14 mouse cellular contexts compared by ENCODE assay signal in genomic region chr5:30591205-30591731, GRCm38 (mm10). TPM values are rescaled to one million over a fixed set of nuclear protein-coding genes. Genes with fewer than 3 reads are reported as not detected.
DNase-seq lines count a peak whose midpoint lies in the region; ATAC-seq and TF ChIP-seq lines count a peak whose summit lies in the region.
"Had no signal": no experiment of that assay in that cellular context is flagged by ENCODE, and none has a peak within 500 bp of the region (broad histone marks: within the 10 kb centered on the region; RNA-seq: fewer than 3 reads in every experiment).

No protein-coding gene starts in this region.

- DNase-seq in heart, embryonic 10.5 days (ENCODE audit: low spot score): no peak
- no peak for DNase-seq in heart, adult 9 months (ENCODE audit: low spot score in 2 of 2)
- no peak for DNase-seq in lung, adult 18-20 months
- DNase-seq in cerebellum, adult 2 months: peak; percentile 96 to 99
- no peak for DNase-seq in right cerebral cortex, adult 18-20 months
- no peak for DNase-seq in frontal cortex, postnatal 36 days (ENCODE audit: low spot score in 2 of 2)
- no peak for DNase-seq in kidney, postnatal 14 days
- DNase-seq: B cell, adult 2 months; kidney, adult 18-20 months had no signal

- ATAC-seq in lung, embryonic 15.5 days (ENCODE audit: borderline replicate concordance, extremely low read depth, low FRiP score, low TSS enrichment): no peak

- no peaks in the 10 kb centered on the region for H3K36me3 ChIP-seq in heart, embryonic 10.5 days
- H3K36me3 ChIP-seq in lung, embryonic 15.5 days: no peaks in the 10 kb centered on the region
- H3K36me3 ChIP-seq: G1E had no signal

- TF ChIP-seq POLR2A in cerebellum, adult 2 months (IDR thresholded peaks at IDR 0.05; ENCODE audit: borderline replicate concordance, insufficient read depth, low read length): peak; percentile 59; the same call in 1 of the 2 replicates

- H3K4me3 ChIP-seq in heart, embryonic 10.5 days: no peak overlapping the region
- no peak overlapping the region for H3K4me3 ChIP-seq in lung, embryonic 15.5 days
- peak overlapping the region; percentile 99 for H3K4me3 ChIP-seq in cerebellum, adult 2 months (replicated peaks; ENCODE audit: insufficient read depth, low read depth, low read length)
- H3K4me3 ChIP-seq: myocyte had no signal

- H3K9ac ChIP-seq in lung, embryonic 15.5 days: no peak overlapping the region
- H3K9ac ChIP-seq: liver, embryonic 14.5 days had no signal

- peak overlapping the region; percentile 14; the same call in 1 of the 2 replicates for H3K4me2 ChIP-seq in lung, embryonic 15.5 days

- H3K9me3 ChIP-seq in heart, embryonic 10.5 days: no peaks in the 10 kb centered on the region
- H3K9me3 ChIP-seq in lung, embryonic 15.5 days: no peaks in the 10 kb centered on the region

- TF ChIP-seq CTCF in cerebellum, adult 2 months (IDR thresholded peaks at IDR 0.05; ENCODE audit: borderline replicate concordance, insufficient read depth, low read depth, low read length): no peak

- WGBS in heart, embryonic 10.5 days: 44% methylated on average over 5 of the region's 5 CpGs
- 45% methylated on average over 5 of the region's 5 CpGs for WGBS in lung, embryonic 15.5 days
- 9% methylated on average over 5 of the region's 5 CpGs for WGBS in cerebellum, adult 2 months

- H3K27me3 ChIP-seq in heart, embryonic 10.5 days (ENCODE audit: insufficient read depth, poor library complexity, severe bottlenecking): peaks cover 45% of the 10 kb centered on the region
- peaks cover 41% of the 10 kb centered on the region for H3K27me3 ChIP-seq in lung, embryonic 15.5 days
- no peaks in the 10 kb centered on the region for H3K27me3 ChIP-seq in cerebellum, adult 2 months (ENCODE audit: control insufficient read depth, insufficient read depth, low read length)

- H3K4me1 ChIP-seq in heart, embryonic 10.5 days: peaks cover 98% of the 10 kb centered on the region
- peaks cover 80% of the 10 kb centered on the region for H3K4me1 ChIP-seq in lung, embryonic 15.5 days
- peaks cover 49% of the 10 kb centered on the region for H3K4me1 ChIP-seq in cerebellum, adult 2 months (ENCODE audit: control insufficient read depth, insufficient read depth, low read length)

- peak overlapping the region; percentile 42; the same call in 1 of the 2 replicates for H3K27ac ChIP-seq in heart, embryonic 10.5 days
- no peak overlapping the region for H3K27ac ChIP-seq in lung, embryonic 15.5 days
- peak overlapping the region; percentile 100 for H3K27ac ChIP-seq in cerebellum, adult 2 months (ENCODE audit: insufficient read depth, low read length)
- H3K27ac ChIP-seq: liver, embryonic 14.5 days had no signal

RNA-seq across cellular contexts. Expression of gene Kcnk3, which starts 3.3 kb away (rescaled TPM):
- 17.0 and 34.2 TPM in 2 replicates for polyA plus RNA-seq in heart, embryonic 10.5 days (2016; fragmentation: Nextera tagmentation; extraction: Ambion mirVana)
- polyA plus RNA-seq in lung, embryonic 15.5 days (2015; fragmentation: Nextera tagmentation; extraction: Ambion mirVana): 21.5 and 23.1 TPM in 2 replicates
- polyA plus RNA-seq in cerebellum, adult 2 months (2012; rRNA removed): 81.9 and 93.9 TPM in 2 replicates
- polyA plus RNA-seq: G1E had no signal

RNA-seq across cellular contexts. Expression of gene Cib4, which starts 45.6 kb away (rescaled TPM):
- polyA plus RNA-seq in heart, embryonic 10.5 days (2016; fragmentation: Nextera tagmentation; extraction: Ambion mirVana): not detected in 2 replicates
- 0.26 TPM in 1 of 2 replicates, not detected in the other for polyA plus RNA-seq in lung, embryonic 15.5 days (2015; fragmentation: Nextera tagmentation; extraction: Ambion mirVana)
- polyA plus RNA-seq in cerebellum, adult 2 months (2012; rRNA removed): not detected in 2 replicates
- polyA plus RNA-seq: G1E; liver, embryonic 14.5 days; myocyte; small intestine, adult 2 months had no signal

RNA-seq across cellular contexts. Expression of gene Slc35f6, which starts 56.5 kb away (rescaled TPM):
- polyA plus RNA-seq in heart, embryonic 10.5 days (2016; fragmentation: Nextera tagmentation; extraction: Ambion mirVana): 25.5 and 28.4 TPM in 2 replicates
- polyA plus RNA-seq in lung, embryonic 15.5 days (2015; fragmentation: Nextera tagmentation; extraction: Ambion mirVana): 26.1 and 28.6 TPM in 2 replicates
- polyA plus RNA-seq in cerebellum, adult 2 months (2012; rRNA removed): 57.1 and 60.9 TPM in 2 replicates

Comparison
In these comparisons a context has a peak if more than half of its experiments do, and no peak if none do; other contexts are left out.
1. DNase-seq: peak in cerebellum, adult 2 months (2 of 2); none in heart, embryonic 10.5 days (single experiment), heart, adult 9 months (0 of 2), lung, adult 18-20 months (0 of 2), right cerebral cortex, adult 18-20 months (single experiment), frontal cortex, postnatal 36 days (0 of 2) and kidney, postnatal 14 days (single experiment).